Mouse (Mus musculus) neural tube, embryonic 11.5 days (tissue): ENCODE measurements at regions not wholly inside any gene's neighbourhood (a gene's known extent, or its start where the extent isn't known, plus 50 kb on each side); places are given as distances from the start of the nearest gene placed in this dataset.

Experiments
- ATAC-seq: fragments of 200-750 bp; cut with Nextera tagmentation; 2 replicates; pipeline ENCODE4 v1.8.0; 2017; ENCODE audit warnings: moderate number of reproducible peaks, mild to moderate bottlenecking, moderate TSS enrichment, moderate library complexity; ENCODE audit not compliant: insufficient read depth, low FRiP score, low TSS enrichment
- DNase-seq: peaks from one replicate; pipeline ENCODE4 v3.0.0-alpha.2; 2015; ENCODE audit warnings: low spot score
- H3K27ac ChIP-seq: fragments of 300-500 bp; sonication (generic); 2 replicates; pipeline ENCODE4 v1.5.1; 2014; ENCODE audit warnings: low read depth, mild to moderate bottlenecking, low read length
- H3K27me3 ChIP-seq: fragments of 300-500 bp; sonication (generic); 2 replicates; pipeline ENCODE4 v1.6.1; 2014; ENCODE audit warnings: mild to moderate bottlenecking, low read length, mixed read lengths; ENCODE audit not compliant: control insufficient read depth, insufficient read depth
- H3K36me3 ChIP-seq: fragments of 300-500 bp; sonication (generic); 2 replicates; pipeline ENCODE4 v1.6.1; 2014; ENCODE audit warnings: mild to moderate bottlenecking, low read length, moderate library complexity, mixed read lengths; ENCODE audit not compliant: control insufficient read depth, insufficient read depth
- H3K4me1 ChIP-seq: fragments of 300-500 bp; sonication (generic); 2 replicates; pipeline ENCODE4 v1.6.1; 2014; ENCODE audit warnings: low read length, mixed read lengths; ENCODE audit not compliant: control insufficient read depth, insufficient read depth
- H3K4me2 ChIP-seq: fragments of 300-500 bp; sonication (generic); 2 replicates; pipeline ENCODE4 v1.6.1; 2014; ENCODE audit warnings: low read depth, mild to moderate bottlenecking, moderate library complexity
- H3K4me3 ChIP-seq: fragments of 300-500 bp; sonication (generic); 2 replicates; pipeline ENCODE4 v1.5.1; 2014; ENCODE audit warnings: low read depth, low read length
- H3K9ac ChIP-seq: fragments of 300-500 bp; sonication (generic); 2 replicates; pipeline ENCODE4 v1.6.1; 2014; ENCODE audit warnings: mild to moderate bottlenecking, low read length
- H3K9me3 ChIP-seq: fragments of 300-500 bp; sonication (generic); 2 replicates; pipeline ENCODE4 v1.6.1; 2016; ENCODE audit warnings: low read length; ENCODE audit not compliant: control insufficient read depth
- WGBS: fragments of 180-500 bp; shearing (Covaris S2); extraction: QIAGEN DNeasy Blood & Tissue Kit; methylation state at CpG from one replicate; pipeline ENCODE4 v1.1.7; 2014; 5-methylcytosine and 5-hydroxymethylcytosine counted together

- Histone ChIP-seq H3K27ac (no peak overlapping the region), H3K9me3 (no peaks in the 10 kb centered on the region), H3K4me1 (no peaks in the 10 kb centered on the region), H3K4me3 (no peak overlapping the region), H3K27me3 (no peaks in the 10 kb centered on the region), H3K4me2 (no peak overlapping the region), H3K36me3 (no peaks in the 10 kb centered on the region), H3K9ac (no peak overlapping the region)
- ATAC-seq: no peak
- 93% methylated on average over 4 of the region's 4 CpGs for WGBS
- DNase-seq: no peak
Observed at GRCm38 (mm10) chr10:56453578-56454069, 76.5 kb downstream of the Gja1 start.

- Histone ChIP-seq H3K4me3 (no peak overlapping the region), H3K27ac (no peak overlapping the region), H3K9me3 (no peaks in the 10 kb centered on the region), H3K27me3 (no peaks in the 10 kb centered on the region), H3K4me2 (no peak overlapping the region), H3K36me3 (no peaks in the 10 kb centered on the region), H3K9ac (no peak overlapping the region), H3K4me1 (no peaks in the 10 kb centered on the region)
- no peak for ATAC-seq
- no peak for DNase-seq
- 87% methylated on average over 2 of the region's 2 CpGs for WGBS
Observed at GRCm38 (mm10) chr10:56455867-56456468, 78.8 kb downstream of the Gja1 start.

- no peaks in the 10 kb centered on the region for H3K27me3 ChIP-seq
- ATAC-seq (no peak), DNase-seq (no peak)
- H3K9ac ChIP-seq: no peak overlapping the region
- WGBS: 69% methylated on average over 6 of the region's 6 CpGs
- H3K4me1 ChIP-seq: no peaks in the 10 kb centered on the region
- H3K36me3 ChIP-seq: no peaks in the 10 kb centered on the region
- 0 out of 2 replicates have a peak overlapping the region, but pooled peaks have one; percentile 34 for H3K27ac ChIP-seq
- no peaks in the 10 kb centered on the region for H3K9me3 ChIP-seq
- H3K4me3 ChIP-seq: no peak overlapping the region
- H3K4me2 ChIP-seq: no peak overlapping the region
Observed at GRCm38 (mm10) chr10:56468537-56468936, 91.4 kb downstream of the Gja1 start.

DNA sequence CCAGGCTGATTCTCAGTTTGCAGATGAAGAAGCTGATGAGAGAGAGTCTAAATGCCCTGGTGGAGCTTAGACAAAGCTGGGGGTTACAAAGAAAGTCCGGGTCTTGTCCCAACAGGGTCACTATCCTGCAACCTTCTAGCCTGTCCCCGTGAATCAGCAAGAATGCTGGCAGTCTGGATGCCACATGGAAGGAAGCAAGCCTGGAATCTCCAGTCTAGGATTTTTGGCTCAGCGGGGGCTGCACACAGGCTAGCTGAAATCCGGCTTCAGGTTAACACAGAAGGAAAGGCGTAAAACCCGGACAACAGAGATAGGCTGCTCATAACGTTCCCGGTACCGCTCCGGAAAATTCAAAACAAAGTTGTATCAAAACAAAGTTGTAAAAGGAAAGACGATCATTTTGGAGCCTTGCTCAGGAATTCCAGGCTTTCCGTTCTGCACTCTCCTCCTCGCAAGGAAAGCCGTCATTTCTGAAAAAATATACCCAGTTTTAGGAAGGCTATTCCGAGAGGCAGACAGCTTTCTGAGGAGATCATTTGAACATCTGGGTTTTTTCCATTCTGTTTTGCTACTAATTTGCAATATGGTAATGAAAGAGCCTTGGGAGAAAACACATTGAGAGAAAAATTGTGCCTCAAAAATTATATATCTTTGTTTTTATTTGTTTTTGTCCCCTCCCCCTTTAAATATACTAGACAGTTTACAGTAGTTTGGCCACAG is 92.0 kb downstream of the Gja1 start:
- Histone ChIP-seq H3K4me2 (0 out of 2 replicates have a peak overlapping the region, but pooled peaks have one; percentile 7), H3K36me3 (no peaks in the 10 kb centered on the region), H3K4me3 (no peak overlapping the region), H3K4me1 (no peaks in the 10 kb centered on the region), H3K27ac (0 out of 2 replicates have a peak overlapping the region, but pooled peaks have one; percentile 34), H3K9me3 (no peaks in the 10 kb centered on the region), H3K27me3 (no peaks in the 10 kb centered on the region), H3K9ac (no peak overlapping the region)
- WGBS: 55% methylated on average over 15 of the region's 15 CpGs
- ATAC-seq (no peak), DNase-seq (peak; percentile 32)

DNA sequence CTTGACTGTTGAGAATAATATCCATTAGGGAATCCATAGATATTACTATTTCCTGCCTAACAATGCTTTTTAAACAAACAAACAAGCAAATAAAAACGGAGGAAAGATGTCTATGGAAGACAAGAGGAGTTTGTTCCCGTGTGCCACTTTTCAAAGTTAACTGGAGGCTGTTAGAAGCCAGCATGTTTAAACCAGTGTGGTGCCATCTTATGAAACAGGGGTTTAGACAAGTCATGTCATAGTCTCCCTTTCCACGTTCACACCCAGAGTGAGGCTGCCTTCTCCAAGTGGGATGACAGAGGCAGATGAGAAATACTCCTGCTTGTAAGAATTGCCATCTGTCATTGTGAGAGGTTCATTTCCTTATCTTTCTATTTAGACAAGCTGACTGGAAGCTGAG is 92.8 kb downstream of the Gja1 start:
- H3K9me3 ChIP-seq: no peaks in the 10 kb centered on the region
- no peak overlapping the region for H3K9ac ChIP-seq
- ATAC-seq (no peak), DNase-seq (no peak)
- no peaks in the 10 kb centered on the region for H3K4me1 ChIP-seq
- H3K27ac ChIP-seq: no peak overlapping the region
- H3K36me3 ChIP-seq: no peaks in the 10 kb centered on the region
- H3K27me3 ChIP-seq: no peaks in the 10 kb centered on the region
- H3K4me3 ChIP-seq: no peak overlapping the region
- H3K4me2 ChIP-seq: no peak overlapping the region
- WGBS: 75% methylated on average over 3 of the region's 3 CpGs

DNA sequence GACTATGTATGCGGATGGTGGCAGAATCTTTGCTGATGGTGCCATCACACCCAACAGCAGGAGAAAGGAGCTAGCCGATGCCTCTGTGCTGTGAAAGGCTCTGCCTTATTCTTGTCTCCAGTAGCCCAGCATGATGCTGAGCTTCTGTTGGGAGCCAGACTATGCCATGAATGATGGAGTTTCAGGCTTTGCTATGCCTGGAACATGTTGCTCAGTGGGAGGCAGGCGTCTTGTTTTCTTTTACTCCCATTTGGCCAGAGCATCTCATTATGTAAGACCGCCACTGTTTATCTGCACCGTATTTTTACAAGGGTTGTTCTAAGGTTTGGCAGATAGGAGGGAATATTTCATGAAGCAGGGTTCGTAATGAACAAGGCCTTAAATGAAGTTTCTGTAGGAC is 97.8 kb downstream of the Gja1 start:
- Histone ChIP-seq H3K27me3 (no peaks in the 10 kb centered on the region), H3K36me3 (no peaks in the 10 kb centered on the region), H3K27ac (no peak overlapping the region), H3K4me3 (no peak overlapping the region), H3K9me3 (no peaks in the 10 kb centered on the region), H3K4me1 (no peaks in the 10 kb centered on the region), H3K4me2 (no peak overlapping the region), H3K9ac (no peak overlapping the region)
- ATAC-seq (no peak), DNase-seq (no peak)
- 70% methylated on average over 6 of the region's 6 CpGs for whole genome bisulfite sequencing

- WGBS: 65% methylated on average over 9 of the region's 9 CpGs
- Histone ChIP-seq H3K27me3 (no peaks in the 10 kb centered on the region), H3K27ac (no peak overlapping the region), H3K4me3 (no peak overlapping the region), H3K4me1 (no peaks in the 10 kb centered on the region), H3K9me3 (no peaks in the 10 kb centered on the region), H3K4me2 (no peak overlapping the region), H3K36me3 (no peaks in the 10 kb centered on the region), H3K9ac (no peak overlapping the region)
- DNase-seq (no peak), ATAC-seq (no peak)
Observed at GRCm38 (mm10) chr10:56482156-56482716, 105.1 kb downstream of the Gja1 start.

- H3K4me1 ChIP-seq: no peaks in the 10 kb centered on the region
- no peaks in the 10 kb centered on the region for H3K27me3 ChIP-seq
- H3K9me3 ChIP-seq: no peaks in the 10 kb centered on the region
- no peaks in the 10 kb centered on the region for H3K36me3 ChIP-seq
- DNase-seq (no peak), ATAC-seq (no peak)
- no peak overlapping the region for H3K9ac ChIP-seq
- H3K27ac ChIP-seq: no peak overlapping the region
- 94% methylated on average over 8 of the region's 8 CpGs for WGBS
- H3K4me2 ChIP-seq: no peak overlapping the region
- H3K4me3 ChIP-seq: no peak overlapping the region
Observed at GRCm38 (mm10) chr10:56484931-56485330, 107.8 kb downstream of the Gja1 start.

DNA sequence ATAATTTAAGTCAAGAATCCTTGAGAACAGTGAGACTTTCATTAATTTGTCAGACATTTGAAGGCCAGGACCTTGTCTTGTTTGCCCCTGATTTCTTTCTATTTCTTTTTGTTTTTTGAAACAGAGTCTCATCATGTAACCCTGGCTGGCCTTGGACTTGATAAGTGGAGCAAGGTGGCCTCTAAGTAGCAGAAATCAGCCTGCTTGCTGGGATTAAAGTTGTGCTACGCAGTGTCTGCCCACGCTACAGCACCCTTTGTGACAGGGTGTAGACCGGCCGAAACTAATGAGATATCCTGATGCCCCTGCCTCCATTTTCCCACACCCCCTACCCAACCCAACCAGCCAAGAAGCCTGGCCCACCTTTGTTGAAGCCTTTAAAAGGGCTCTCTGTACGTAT is 108.6 kb downstream of the Gja1 start:
- no peaks in the 10 kb centered on the region for H3K4me1 ChIP-seq
- DNase-seq: no peak
- no peaks in the 10 kb centered on the region for H3K9me3 ChIP-seq
- ATAC-seq: no peak
- no peak overlapping the region for H3K4me3 ChIP-seq
- H3K27ac ChIP-seq: no peak overlapping the region
- 88% methylated on average over 5 of the region's 5 CpGs for WGBS
- H3K4me2 ChIP-seq: no peak overlapping the region
- no peaks in the 10 kb centered on the region for H3K27me3 ChIP-seq
- no peak overlapping the region for H3K9ac ChIP-seq
- no peaks in the 10 kb centered on the region for H3K36me3 ChIP-seq
